Mouse (Mus musculus) kidney, embryonic 16.5 days (tissue): ENCODE data around the gene Maml2. TPM values are rescaled to one million over a fixed set of nuclear protein-coding genes. Genes with fewer than 3 reads are reported as not detected.

Experiments
- ATAC-seq: fragments of 200-750 bp; cut with Nextera tagmentation; 2 replicates; pipeline ENCODE4 v1.8.0; 2017; ENCODE audit warnings: moderate TSS enrichment; ENCODE audit not compliant: low FRiP score, low TSS enrichment
- H3K27ac ChIP-seq: fragments of 300-500 bp; sonication (generic); 2 replicates; pipeline ENCODE4 v1.5.1; 2014; ENCODE audit warnings: low read length
- H3K27me3 ChIP-seq: fragments of 300-500 bp; sonication (generic); 2 replicates; pipeline ENCODE4 v1.6.1; 2014; ENCODE audit warnings: low read length, control low read depth, mixed read lengths; ENCODE audit not compliant: insufficient read depth
- H3K36me3 ChIP-seq: fragments of 300-500 bp; sonication (generic); 2 replicates; pipeline ENCODE4 v1.6.1; 2014; ENCODE audit warnings: low read length, control low read depth, mixed read lengths; ENCODE audit not compliant: insufficient read depth
- H3K4me1 ChIP-seq: fragments of 300-500 bp; sonication (generic); 2 replicates; pipeline ENCODE4 v1.6.1; 2014; ENCODE audit warnings: low read length, control low read depth, mixed read lengths; ENCODE audit not compliant: insufficient read depth
- H3K4me2 ChIP-seq: fragments of 300-500 bp; sonication (generic); replicated peaks from 2 replicates; pipeline ENCODE4 v1.6.1; 2014; ENCODE audit warnings: low read depth, low read length
- H3K4me3 ChIP-seq: fragments of 300-500 bp; sonication (generic); 2 replicates; pipeline ENCODE4 v1.5.1; 2014; ENCODE audit warnings: mild to moderate bottlenecking, low read length
- H3K9ac ChIP-seq: fragments of 300-500 bp; sonication (generic); replicated peaks from 2 replicates; pipeline ENCODE4 v1.6.1; 2014; ENCODE audit warnings: low read length
- H3K9me3 ChIP-seq: fragments of 300-500 bp; sonication (generic); 2 replicates; pipeline ENCODE4 v1.6.1; 2016; ENCODE audit warnings: low read length, control low read depth
- WGBS: fragments of 180-500 bp; shearing (Covaris S2); extraction: QIAGEN DNeasy Blood & Tissue Kit; methylation state at CpG from one replicate; pipeline ENCODE4 v1.1.7; 2014; 5-methylcytosine and 5-hydroxymethylcytosine counted together
- polyA plus RNA-seq: library from polyadenylated mRNA; unstranded; fragments of >200 nt; fragmentation: Nextera tagmentation; extraction: Ambion mirVana; gene quantifications from 2 replicates; pipeline ENCODE4 v1.2.1, GENCODE M21; 2015

Gene Maml2
- polyA plus RNA-seq, 1 experiment from 2014 or later, result 10.0 TPM

- no peak overlapping the region for H3K9ac ChIP-seq
- no peak overlapping the region for H3K4me3 ChIP-seq
- WGBS, result 92% methylated on average over 2 of the region's 2 CpGs
- no peaks in the 10 kb centered on the region for H3K9me3 ChIP-seq
- no peak overlapping the region for H3K4me2 ChIP-seq
- H3K27me3 ChIP-seq, result no peaks in the 10 kb centered on the region
- peaks cover 10% of the 10 kb centered on the region; the same call in 1 of the 2 replicates for H3K4me1 ChIP-seq
- ATAC-seq, result no peak
- no peak overlapping the region for H3K27ac ChIP-seq
- no peaks in the 10 kb centered on the region for H3K36me3 ChIP-seq
Measured at GRCm38 (mm10) chr9:13679696-13680095, 381.9 kb downstream of the Maml2 start.

- H3K27ac ChIP-seq, result peak overlapping the region; percentile 43
- no peak for ATAC-seq
- no peak overlapping the region for H3K4me2 ChIP-seq
Measured at GRCm38 (mm10) chr9:13681147-13681546, 383.4 kb downstream of the Maml2 start.

GRCm38 (mm10) chr9:13681581-13682038, 383.9 kb downstream of the Maml2 start:
- no peak overlapping the region; the same call in 1 of the 2 replicates for H3K4me2 ChIP-seq
- no peaks in the 10 kb centered on the region for H3K9me3 ChIP-seq
- H3K9ac ChIP-seq, result no peak overlapping the region
- peak; percentile 97 for ATAC-seq
- no peaks in the 10 kb centered on the region for H3K36me3 ChIP-seq
- peak overlapping the region; percentile 43 for H3K27ac ChIP-seq
- peaks cover 10% of the 10 kb centered on the region; the same call in 1 of the 2 replicates for H3K4me1 ChIP-seq
- WGBS, result 8% methylated on average over 8 of the region's 8 CpGs
- no peaks in the 10 kb centered on the region for H3K27me3 ChIP-seq
- no peak overlapping the region for H3K4me3 ChIP-seq

More at GRCm38 (mm10) chr9:13681147-13681546, 383.4 kb downstream of the Maml2 start:
- Histone ChIP-seq H3K4me1 (peaks cover 10% of the 10 kb centered on the region; the same call in 1 of the 2 replicates), H3K4me3 (no peak overlapping the region), H3K9me3 (no peaks in the 10 kb centered on the region), H3K9ac (no peak overlapping the region), H3K27me3 (no peaks in the 10 kb centered on the region), H3K36me3 (no peaks in the 10 kb centered on the region)
- 81% methylated on average over 8 of the region's 8 CpGs for WGBS

DNA sequence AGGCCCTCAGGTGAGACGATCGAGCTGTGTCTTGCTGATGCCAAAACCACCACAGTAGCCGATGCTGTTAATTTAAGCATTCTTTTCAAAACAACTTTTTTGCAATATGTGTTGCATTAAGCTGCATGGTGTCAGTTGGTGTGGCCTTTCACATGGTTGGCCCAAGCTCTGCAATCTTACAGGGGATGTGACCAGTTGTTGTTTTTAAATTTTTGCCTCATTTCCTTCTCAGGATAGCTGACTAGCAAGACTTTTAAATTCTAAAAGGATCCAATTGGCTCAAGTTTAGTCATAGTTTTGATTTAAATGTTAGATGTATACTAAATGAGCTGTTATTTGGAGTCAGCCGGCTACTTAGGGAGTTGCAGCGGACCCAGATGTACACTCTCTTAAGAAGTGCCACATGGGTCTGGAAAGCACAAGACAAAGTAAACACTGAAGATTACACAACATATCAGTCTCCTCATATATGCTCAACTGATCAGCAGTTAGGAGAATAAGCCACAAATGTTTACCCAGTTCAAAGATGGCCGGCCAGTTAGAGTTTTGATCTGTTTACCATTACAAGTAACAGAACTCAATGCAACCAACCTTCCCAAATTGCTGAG, 386.7 kb downstream of the Maml2 start:
- Histone ChIP-seq H3K9me3 (no peaks in the 10 kb centered on the region), H3K4me2 (no peak overlapping the region), H3K9ac (no peak overlapping the region), H3K27me3 (no peaks in the 10 kb centered on the region), H3K36me3 (no peaks in the 10 kb centered on the region), H3K4me3 (no peak overlapping the region), H3K4me1 (peaks cover 8% of the 10 kb centered on the region; the same call in 1 of the 2 replicates), H3K27ac (no peak overlapping the region)
- ATAC-seq, result no peak
- WGBS, result 89% methylated on average over 6 of the region's 6 CpGs

- no peaks in the 10 kb centered on the region; the same call in 1 of the 2 replicates for H3K4me1 ChIP-seq
- no peak overlapping the region for H3K4me2 ChIP-seq
- no peaks in the 10 kb centered on the region for H3K9me3 ChIP-seq
- 87% methylated on average over 19 of the region's 19 CpGs for WGBS
- H3K27me3 ChIP-seq, result no peaks in the 10 kb centered on the region
- no peak overlapping the region for H3K27ac ChIP-seq
- no peak overlapping the region for H3K9ac ChIP-seq
- ATAC-seq, result no peak
- no peaks in the 10 kb centered on the region for H3K36me3 ChIP-seq
- no peak overlapping the region for H3K4me3 ChIP-seq
Measured at GRCm38 (mm10) chr9:13686977-13687659, 389.4 kb downstream of the Maml2 start.

DNA sequence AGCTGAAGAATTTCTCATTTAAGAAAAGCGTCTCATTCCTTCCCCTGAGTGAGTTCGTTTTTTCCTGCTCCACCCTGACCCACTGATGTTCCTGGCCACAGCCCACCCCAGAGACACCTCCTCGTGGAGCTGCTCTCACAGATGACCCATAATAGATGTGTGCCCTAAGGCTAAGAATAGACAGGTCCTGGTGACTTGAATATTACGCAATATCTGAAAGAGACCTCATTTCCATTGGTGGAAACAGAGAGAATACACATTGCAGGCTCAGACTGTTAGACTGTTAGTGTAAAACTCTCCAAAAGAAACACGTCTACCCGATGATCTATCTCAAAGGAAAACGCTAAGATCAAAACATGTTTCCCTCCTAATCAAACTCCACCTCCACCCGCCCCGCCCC, 391.2 kb downstream of the Maml2 start:
- H3K4me1 ChIP-seq, result no peaks in the 10 kb centered on the region; the same call in 1 of the 2 replicates
- H3K9ac ChIP-seq, result no peak overlapping the region
- H3K4me2 ChIP-seq, result no peak overlapping the region
- H3K27ac ChIP-seq, result no peak overlapping the region
- H3K4me3 ChIP-seq, result no peak overlapping the region
- H3K27me3 ChIP-seq, result no peaks in the 10 kb centered on the region
- ATAC-seq, result no peak
- H3K36me3 ChIP-seq, result no peaks in the 10 kb centered on the region
- 75% methylated on average over 9 of the region's 9 CpGs for WGBS
- H3K9me3 ChIP-seq, result no peaks in the 10 kb centered on the region

DNA sequence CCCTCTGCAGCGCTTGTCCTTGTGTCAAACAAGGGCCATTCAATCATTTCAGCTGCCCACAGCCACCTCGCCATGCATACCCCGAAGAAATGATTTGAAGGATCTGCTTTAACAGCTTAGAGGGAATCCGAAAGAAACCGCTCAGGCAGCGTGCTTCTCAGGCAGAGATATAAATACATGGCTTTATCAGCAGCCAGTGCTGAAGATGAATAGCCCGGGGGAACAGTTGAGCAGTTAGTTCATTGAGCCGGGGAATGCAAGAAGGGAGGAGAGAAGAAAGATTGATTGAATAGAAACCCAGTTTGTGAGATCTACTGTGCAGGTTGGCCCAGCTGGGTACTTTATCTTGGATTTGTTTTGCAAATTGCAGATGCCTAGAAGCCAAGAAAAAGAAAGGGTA, 392.6 kb downstream of the Maml2 start:
- H3K27me3 ChIP-seq, result no peaks in the 10 kb centered on the region
- no peak for ATAC-seq
- 43% methylated on average over 8 of the region's 8 CpGs for WGBS
- H3K4me1 ChIP-seq, result no peaks in the 10 kb centered on the region; the same call in 1 of the 2 replicates
- H3K4me2 ChIP-seq, result no peak overlapping the region
- H3K4me3 ChIP-seq, result no peak overlapping the region
- H3K27ac ChIP-seq, result no peak overlapping the region
- H3K36me3 ChIP-seq, result no peaks in the 10 kb centered on the region
- H3K9me3 ChIP-seq, result no peaks in the 10 kb centered on the region
- no peak overlapping the region for H3K9ac ChIP-seq

DNA sequence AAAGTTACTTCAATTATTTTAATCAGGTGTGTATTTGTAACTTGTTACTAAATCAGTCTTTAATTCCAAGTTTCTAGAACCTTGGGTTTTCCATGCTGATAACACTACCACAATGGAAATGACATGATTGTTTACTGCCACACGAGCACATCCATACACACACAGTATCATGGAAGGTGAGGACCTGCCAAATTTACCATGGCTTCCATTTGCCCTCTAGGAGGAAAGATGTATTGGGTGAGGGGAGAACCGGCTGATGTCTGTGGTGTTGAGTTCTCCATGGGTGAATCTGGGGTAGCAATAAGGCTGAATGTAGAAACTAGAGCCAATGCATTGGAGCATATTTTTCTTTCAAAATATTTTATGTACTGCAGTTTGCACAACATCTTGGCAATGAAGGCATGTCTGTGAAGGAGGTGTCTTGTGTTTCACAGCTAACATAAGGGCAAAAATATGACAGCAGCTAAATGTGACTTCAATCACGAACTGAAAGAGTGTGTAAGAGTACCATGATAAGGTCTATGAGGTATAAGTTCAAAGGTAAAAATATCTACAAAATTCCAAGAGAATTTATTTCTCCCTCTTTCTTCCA, 396.0 kb downstream of the Maml2 start:
- no peak for ATAC-seq
- 94% methylated on average over 3 of the region's 3 CpGs for WGBS
- H3K9ac ChIP-seq, result no peak overlapping the region
- no peaks in the 10 kb centered on the region for H3K9me3 ChIP-seq
- no peaks in the 10 kb centered on the region; the same call in 1 of the 2 replicates for H3K4me1 ChIP-seq
- H3K27me3 ChIP-seq, result no peaks in the 10 kb centered on the region
- no peak overlapping the region for H3K4me3 ChIP-seq
- H3K27ac ChIP-seq, result no peak overlapping the region
- no peak overlapping the region for H3K4me2 ChIP-seq
- no peaks in the 10 kb centered on the region for H3K36me3 ChIP-seq

DNA sequence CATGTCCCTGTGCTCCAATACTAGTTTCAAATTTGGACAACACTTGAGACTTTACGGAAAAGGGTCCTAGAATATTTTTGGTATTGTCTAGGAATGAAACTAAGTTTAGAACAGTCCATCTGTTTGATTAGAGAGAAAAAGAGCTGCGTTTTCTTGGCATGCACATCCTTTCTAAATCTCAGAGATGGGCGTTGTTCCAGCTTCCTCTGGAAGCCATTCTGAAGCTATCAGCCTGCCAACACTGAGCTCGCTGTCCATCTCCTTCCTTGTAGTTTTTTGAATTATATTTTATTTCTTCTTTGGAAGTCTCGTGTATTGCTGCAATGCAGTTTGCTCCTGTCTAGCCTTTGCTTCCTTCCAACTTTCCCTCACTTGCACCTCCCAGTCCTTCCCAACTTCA, 396.5 kb downstream of the Maml2 start:
- H3K27me3 ChIP-seq, result no peaks in the 10 kb centered on the region
- H3K36me3 ChIP-seq, result no peaks in the 10 kb centered on the region
- H3K4me3 ChIP-seq, result no peak overlapping the region
- ATAC-seq, result no peak
- H3K4me1 ChIP-seq, result no peaks in the 10 kb centered on the region; the same call in 1 of the 2 replicates
- H3K9me3 ChIP-seq, result no peaks in the 10 kb centered on the region
- no peak overlapping the region for H3K4me2 ChIP-seq
- 53% methylated on average over 5 of the region's 5 CpGs for WGBS
- H3K9ac ChIP-seq, result no peak overlapping the region
- no peak overlapping the region for H3K27ac ChIP-seq
